Mouse (Mus musculus) megakaryocyte, embryonic 14.5 days (primary cell): ENCODE measurements around the gene Bri3.

Experiments used
- FLI1 ChIP-seq: IDR thresholded peaks from 2 replicates; pipeline ENCODE4 v1.6.1; 2012; ENCODE audit warnings: low read length, inconsistent platforms, mixed read lengths
- GATA1 ChIP-seq: IDR thresholded peaks from 3 replicates; pipeline ENCODE4 v1.6.1; 2012; ENCODE audit warnings: mixed read lengths, low read length, inconsistent platforms, borderline replicate concordance

DNA sequence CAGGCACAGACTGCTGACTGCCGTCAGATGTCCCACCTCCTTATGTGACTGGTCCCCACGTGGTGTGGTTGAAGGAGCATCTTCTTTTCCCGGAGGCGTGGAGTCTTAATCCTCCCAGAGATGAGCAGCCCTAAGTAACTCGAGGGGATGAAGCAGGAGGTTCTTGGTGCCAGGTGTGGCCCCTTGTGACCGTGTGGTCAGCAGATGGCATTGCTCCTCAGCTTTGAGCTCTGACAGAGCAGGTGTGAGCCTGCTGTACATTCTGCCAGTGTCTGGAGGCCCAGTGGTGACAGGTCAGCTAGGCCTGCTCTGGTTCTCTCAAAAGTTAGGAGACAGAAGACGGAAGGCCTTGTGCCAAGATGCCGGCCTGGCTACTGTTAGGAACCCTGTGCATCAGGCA is 16.2 kb downstream of the Bri3 start:
- TF ChIP-seq GATA1: no peak
- TF ChIP-seq FLI1: no peak
